In the genomic region with DNA sequence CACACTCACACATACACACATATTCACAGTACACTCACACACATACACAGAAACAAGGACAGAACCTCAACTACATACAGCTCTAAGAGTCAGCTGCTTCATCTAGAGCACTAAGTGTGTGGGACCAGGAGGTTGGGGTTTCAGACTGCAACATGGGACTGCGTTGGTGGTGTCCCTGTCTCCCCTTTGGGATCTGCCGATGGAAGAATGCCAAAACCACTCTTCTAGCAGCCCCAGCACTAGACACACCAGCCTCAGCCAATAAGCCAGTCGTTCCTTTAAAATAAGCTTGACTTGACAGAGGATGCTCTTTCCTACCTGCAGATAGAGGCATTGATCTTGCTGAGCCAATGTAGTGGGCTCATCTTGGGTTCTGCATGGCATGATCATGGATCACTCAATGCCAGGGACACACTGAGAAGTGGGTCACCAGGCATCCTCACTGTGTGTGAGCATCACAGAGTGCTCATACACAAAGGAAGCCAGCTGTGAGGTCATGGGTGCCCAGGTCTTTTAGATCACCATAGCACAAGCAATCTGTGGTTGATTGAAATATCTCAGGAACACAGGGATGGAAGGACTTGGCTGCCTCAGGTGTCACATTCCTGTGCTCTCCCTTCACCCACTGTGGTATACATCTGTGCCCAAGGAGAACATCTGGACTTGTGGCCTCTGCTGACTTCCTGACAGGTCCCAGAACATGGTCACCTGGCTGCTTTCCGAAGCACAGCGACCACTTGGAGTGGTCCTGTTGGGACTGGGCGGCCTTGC, we compare ENCODE assay signal across 18 mouse cellular contexts. TPM values are rescaled to one million over a fixed set of nuclear protein-coding genes. Genes with fewer than 3 reads are reported as not detected.
A peak's percentile ranks its signal among the peaks of the same experiment; 100 is the strongest.
DNase-seq lines count a peak whose midpoint lies in the region; ATAC-seq and TF ChIP-seq lines count a peak whose summit lies in the region.
"Had no signal": no experiment of that assay in that cellular context is flagged by ENCODE, and none has a peak within 500 bp of the region (broad histone marks: within the 10 kb centered on the region; RNA-seq: fewer than 3 reads in every experiment).

No protein-coding gene starts in this region.

- no peaks in the 10 kb centered on the region for H3K36me3 ChIP-seq in forebrain, embryonic 14.5 days (ENCODE audit: control insufficient read depth, insufficient read depth, low read length)
- no peaks in the 10 kb centered on the region for H3K36me3 ChIP-seq in forebrain, embryonic 11.5 days (ENCODE audit: control insufficient read depth, insufficient read depth, low read length)
- H3K36me3 ChIP-seq in hindbrain, embryonic 16.5 days (ENCODE audit: control insufficient read depth, insufficient read depth, low read length) = no peaks in the 10 kb centered on the region
- no peaks in the 10 kb centered on the region for H3K36me3 ChIP-seq in hindbrain, embryonic 12.5 days
- no peaks in the 10 kb centered on the region for H3K36me3 ChIP-seq in midbrain, embryonic 11.5 days (ENCODE audit: control insufficient read depth, insufficient read depth, low read length)
- H3K36me3 ChIP-seq in midbrain, embryonic 14.5 days (ENCODE audit: control insufficient read depth, insufficient read depth, low read length) = no peaks in the 10 kb centered on the region
- H3K36me3 ChIP-seq: embryonic facial prominence, embryonic 12.5 days; heart, embryonic 13.5 days; hindbrain, embryonic 15.5 days had no signal

- peak overlapping the region; percentile 89 for H3K27ac ChIP-seq in cerebellum, adult 2 months (ENCODE audit: insufficient read depth, low read length)
- H3K27ac ChIP-seq in forebrain, embryonic 14.5 days (ENCODE audit: low read depth, low read length) = peak overlapping the region; percentile 45
- no peak overlapping the region for H3K27ac ChIP-seq in forebrain, embryonic 11.5 days (ENCODE audit: low read depth, low read length)
- H3K27ac ChIP-seq in hindbrain, embryonic 16.5 days (ENCODE audit: low read depth, low read length) = peak overlapping the region; percentile 35
- no peak overlapping the region for H3K27ac ChIP-seq in hindbrain, embryonic 12.5 days
- no peak overlapping the region for H3K27ac ChIP-seq in midbrain, embryonic 11.5 days (ENCODE audit: low read depth, low read length)
- no peak overlapping the region for H3K27ac ChIP-seq in midbrain, embryonic 14.5 days (replicated peaks; ENCODE audit: low read depth, low read length)
- H3K27ac ChIP-seq: embryonic facial prominence, embryonic 12.5 days; heart, embryonic 13.5 days had no signal

- ATAC-seq in cerebellum, adult (ENCODE audit: insufficient number of reproducible peaks, low FRiP score, low TSS enrichment) = no peak
- ATAC-seq in forebrain, embryonic 14.5 days = no peak
- ATAC-seq in forebrain, embryonic 11.5 days (replicated peaks; ENCODE audit: low FRiP score) = no peak
- no peak for ATAC-seq in hindbrain, embryonic 16.5 days
- ATAC-seq in hindbrain, embryonic 12.5 days (ENCODE audit: low FRiP score) = no peak
- ATAC-seq in midbrain, embryonic 11.5 days (ENCODE audit: low FRiP score) = no peak
- no peak for ATAC-seq in midbrain, embryonic 14.5 days (ENCODE audit: low FRiP score, low TSS enrichment)

- no peak for TF ChIP-seq CTCF in cerebellum, adult 2 months (IDR thresholded peaks at IDR 0.05; ENCODE audit: borderline replicate concordance, insufficient read depth, low read depth, low read length)

- no peak for TF ChIP-seq POLR2A in cerebellum, adult 2 months (IDR thresholded peaks at IDR 0.05; ENCODE audit: borderline replicate concordance, insufficient read depth, low read length)

- 27% methylated on average over 6 of the region's 6 CpGs for WGBS in cerebellum, adult 2 months
- 85% methylated on average over 6 of the region's 6 CpGs for WGBS in forebrain, embryonic 14.5 days
- 91% methylated on average over 6 of the region's 6 CpGs for WGBS in forebrain, embryonic 11.5 days
- WGBS in hindbrain, embryonic 16.5 days = 79% methylated on average over 6 of the region's 6 CpGs
- 86% methylated on average over 6 of the region's 6 CpGs for WGBS in hindbrain, embryonic 12.5 days
- WGBS in midbrain, embryonic 11.5 days = 85% methylated on average over 6 of the region's 6 CpGs
- 86% methylated on average over 6 of the region's 6 CpGs for WGBS in midbrain, embryonic 14.5 days

- no peak overlapping the region for H3K4me3 ChIP-seq in cerebellum, adult 2 months (replicated peaks; ENCODE audit: insufficient read depth, low read depth, low read length)
- H3K4me3 ChIP-seq in forebrain, embryonic 14.5 days (ENCODE audit: low read depth, low read length) = no peak overlapping the region
- H3K4me3 ChIP-seq in forebrain, embryonic 11.5 days (ENCODE audit: low read depth, low read length) = no peak overlapping the region
- H3K4me3 ChIP-seq in hindbrain, embryonic 16.5 days (ENCODE audit: low read length) = no peak overlapping the region
- H3K4me3 ChIP-seq in hindbrain, embryonic 12.5 days = no peak overlapping the region
- H3K4me3 ChIP-seq in midbrain, embryonic 11.5 days (ENCODE audit: low read depth, low read length) = no peak overlapping the region
- H3K4me3 ChIP-seq in midbrain, embryonic 14.5 days (replicated peaks; ENCODE audit: low read depth, low read length) = no peak overlapping the region
- H3K4me3 ChIP-seq: embryonic facial prominence, embryonic 12.5 days; heart, embryonic 13.5 days; hindbrain, embryonic 15.5 days had no signal

- no peak overlapping the region for H3K9ac ChIP-seq in forebrain, embryonic 14.5 days (ENCODE audit: low read length)
- H3K9ac ChIP-seq in forebrain, embryonic 11.5 days (ENCODE audit: low read length) = no peak overlapping the region
- 0 out of 2 replicates have a peak overlapping the region, but pooled peaks have one; percentile 38 for H3K9ac ChIP-seq in hindbrain, embryonic 16.5 days (ENCODE audit: low read depth, low read length)
- H3K9ac ChIP-seq in hindbrain, embryonic 12.5 days = no peak overlapping the region
- no peak overlapping the region for H3K9ac ChIP-seq in midbrain, embryonic 11.5 days (ENCODE audit: low read length)
- no peak overlapping the region for H3K9ac ChIP-seq in midbrain, embryonic 14.5 days (replicated peaks; ENCODE audit: low read length)
- H3K9ac ChIP-seq: embryonic facial prominence, embryonic 12.5 days; heart, embryonic 13.5 days; hindbrain, embryonic 15.5 days had no signal

- H3K4me1 ChIP-seq in cerebellum, adult 2 months (ENCODE audit: control insufficient read depth, insufficient read depth, low read length) = peaks cover 58% of the 10 kb centered on the region
- H3K4me1 ChIP-seq in forebrain, embryonic 14.5 days (ENCODE audit: control insufficient read depth, insufficient read depth, low read length) = peaks cover 9% of the 10 kb centered on the region
- H3K4me1 ChIP-seq in forebrain, embryonic 11.5 days (replicated peaks; ENCODE audit: control insufficient read depth, insufficient read depth, low read length) = peaks cover 6% of the 10 kb centered on the region; the same call in 1 of the 2 replicates
- H3K4me1 ChIP-seq in hindbrain, embryonic 16.5 days (ENCODE audit: control insufficient read depth, insufficient read depth, low read depth, low read length) = peaks cover 29% of the 10 kb centered on the region
- H3K4me1 ChIP-seq in hindbrain, embryonic 12.5 days = peaks cover 23% of the 10 kb centered on the region
- peaks cover 10% of the 10 kb centered on the region; the same call in 1 of the 2 replicates for H3K4me1 ChIP-seq in midbrain, embryonic 11.5 days (ENCODE audit: control insufficient read depth, insufficient read depth, low read length)
- H3K4me1 ChIP-seq in midbrain, embryonic 14.5 days (ENCODE audit: control insufficient read depth, insufficient read depth, low read length) = peaks cover 19% of the 10 kb centered on the region
- H3K4me1 ChIP-seq: heart, embryonic 13.5 days had no signal

- DNase-seq in cerebellum, adult 2 months = no peak
- no peak for DNase-seq in forebrain, embryonic 14.5 days (ENCODE audit: low spot score)
- DNase-seq in forebrain, embryonic 11.5 days (ENCODE audit: low spot score) = no peak
- peak; percentile 61 for DNase-seq in midbrain, embryonic 11.5 days (ENCODE audit: low spot score, missing footprints)
- no peak for DNase-seq in midbrain, embryonic 14.5 days
- DNase-seq: adrenal gland, postnatal 10 days; gastrocnemius, postnatal 36 days; heart, adult 11 months; heart, postnatal 36 days; kidney, adult 11 months; kidney, adult 9 months had no signal

- no peaks in the 10 kb centered on the region for H3K27me3 ChIP-seq in cerebellum, adult 2 months (ENCODE audit: control insufficient read depth, insufficient read depth, low read length)
- no peaks in the 10 kb centered on the region for H3K27me3 ChIP-seq in forebrain, embryonic 14.5 days (replicated peaks; ENCODE audit: control insufficient read depth, insufficient read depth, low read length)
- no peaks in the 10 kb centered on the region for H3K27me3 ChIP-seq in forebrain, embryonic 11.5 days (ENCODE audit: control insufficient read depth, insufficient read depth, low read length)
- H3K27me3 ChIP-seq in hindbrain, embryonic 16.5 days (replicated peaks; ENCODE audit: control insufficient read depth, insufficient read depth, low read length) = no peaks in the 10 kb centered on the region
- peaks cover 3% of the 10 kb centered on the region; the same call in 1 of the 2 replicates for H3K27me3 ChIP-seq in hindbrain, embryonic 12.5 days
- no peaks in the 10 kb centered on the region for H3K27me3 ChIP-seq in midbrain, embryonic 11.5 days (ENCODE audit: control insufficient read depth, insufficient read depth, low read length)
- no peaks in the 10 kb centered on the region for H3K27me3 ChIP-seq in midbrain, embryonic 14.5 days (ENCODE audit: control insufficient read depth, insufficient read depth, low read length)
- H3K27me3 ChIP-seq: embryonic facial prominence, embryonic 12.5 days; hindbrain, embryonic 15.5 days had no signal

- no peaks in the 10 kb centered on the region for H3K9me3 ChIP-seq in forebrain, embryonic 14.5 days (replicated peaks; ENCODE audit: control insufficient read depth, low read length)
- H3K9me3 ChIP-seq in forebrain, embryonic 11.5 days (ENCODE audit: control insufficient read depth, low read length) = no peaks in the 10 kb centered on the region
- no peaks in the 10 kb centered on the region for H3K9me3 ChIP-seq in hindbrain, embryonic 16.5 days (ENCODE audit: control insufficient read depth, low read length)
- H3K9me3 ChIP-seq in hindbrain, embryonic 12.5 days (replicated peaks) = no peaks in the 10 kb centered on the region
- H3K9me3 ChIP-seq in midbrain, embryonic 11.5 days (ENCODE audit: control insufficient read depth, low read length) = no peaks in the 10 kb centered on the region
- H3K9me3 ChIP-seq in midbrain, embryonic 14.5 days (ENCODE audit: control insufficient read depth, low read length) = no peaks in the 10 kb centered on the region
- H3K9me3 ChIP-seq: embryonic facial prominence, embryonic 12.5 days; heart, embryonic 13.5 days; hindbrain, embryonic 15.5 days had no signal

- no peak overlapping the region for H3K4me2 ChIP-seq in forebrain, embryonic 14.5 days (ENCODE audit: low read length)
- H3K4me2 ChIP-seq in forebrain, embryonic 11.5 days (ENCODE audit: low read depth, low read length, severe bottlenecking) = no peak overlapping the region
- no peak overlapping the region for H3K4me2 ChIP-seq in hindbrain, embryonic 16.5 days (ENCODE audit: low read length)
- no peak overlapping the region for H3K4me2 ChIP-seq in hindbrain, embryonic 12.5 days (replicated peaks)
- no peak overlapping the region for H3K4me2 ChIP-seq in midbrain, embryonic 11.5 days
- H3K4me2 ChIP-seq in midbrain, embryonic 14.5 days (ENCODE audit: low read length) = no peak overlapping the region
- H3K4me2 ChIP-seq: embryonic facial prominence, embryonic 12.5 days; heart, embryonic 13.5 days; hindbrain, embryonic 15.5 days had no signal

RNA-seq across cellular contexts. Expression of gene Sez6l, which starts 22.7 kb away (rescaled TPM):
- 81.5 and 93.9 TPM in 2 replicates for polyA plus RNA-seq in cerebellum, adult 2 months (2012; rRNA removed)
- polyA plus RNA-seq in forebrain, embryonic 14.5 days (2014; fragmentation: Nextera tagmentation; extraction: Ambion mirVana) = 22.1 and 27.9 TPM in 2 replicates
- polyA plus RNA-seq in forebrain, embryonic 11.5 days (2014; fragmentation: Nextera tagmentation; extraction: Ambion mirVana) = 4.8 and 5.8 TPM in 2 replicates
- 42.8 and 52.7 TPM in 2 replicates for polyA plus RNA-seq in hindbrain, embryonic 16.5 days (2015; fragmentation: Nextera tagmentation; extraction: Ambion mirVana)
- polyA plus RNA-seq in hindbrain, embryonic 12.5 days (2016; fragmentation: Nextera tagmentation; extraction: Ambion mirVana) = 16.0 and 16.4 TPM in 2 replicates
- polyA plus RNA-seq in midbrain, embryonic 11.5 days (2014; fragmentation: Nextera tagmentation; extraction: Ambion mirVana) = 2.6 TPM in 2 replicates
- polyA plus RNA-seq in midbrain, embryonic 14.5 days (2014; fragmentation: Nextera tagmentation; extraction: Ambion mirVana) = 46.3 and 49.9 TPM in 2 replicates
- polyA plus RNA-seq: C2C12 had no signal

Comparison
In these comparisons a context has a peak if more than half of its experiments do, and no peak if none do; other contexts are left out.
1. H3K27ac ChIP-seq: peak in cerebellum, adult 2 months (single experiment), forebrain, embryonic 14.5 days (single experiment) and hindbrain, embryonic 16.5 days (single experiment); none in forebrain, embryonic 11.5 days (single experiment), hindbrain, embryonic 12.5 days (single experiment), midbrain, embryonic 11.5 days (single experiment) and midbrain, embryonic 14.5 days (single experiment).